ENCODE assay signal across 8 mouse cellular contexts in the genomic region with DNA sequence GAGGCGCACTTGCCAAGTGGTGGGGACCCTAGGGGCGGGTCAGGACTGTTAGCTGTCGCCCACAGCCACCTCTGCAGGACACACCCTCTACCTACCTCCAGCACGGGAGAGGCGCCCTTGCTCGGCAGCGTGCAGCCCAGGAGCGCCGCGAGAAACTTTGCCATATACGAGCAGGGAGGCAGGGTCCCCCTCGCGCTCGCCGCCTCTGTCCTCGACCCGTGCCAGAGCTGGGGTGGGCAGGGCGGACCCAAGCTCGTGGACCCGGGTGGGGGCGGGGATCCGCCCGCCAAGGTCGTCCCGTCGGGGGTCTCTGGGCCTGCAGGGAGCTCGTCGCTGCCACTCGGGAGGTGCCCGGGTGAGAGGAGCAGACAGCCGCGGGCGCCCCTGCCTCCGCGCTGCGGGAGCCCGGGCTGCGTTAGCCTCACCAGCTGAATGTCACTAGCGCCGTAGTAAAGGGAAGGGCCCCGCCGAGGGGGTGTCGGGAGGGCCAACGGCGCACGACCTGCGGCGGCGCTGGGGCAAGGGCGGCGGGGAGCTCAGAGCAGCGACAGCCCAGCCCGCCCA. TPM values are rescaled to one million over a fixed set of nuclear protein-coding genes. Genes with fewer than 3 reads are reported as not detected.
DNase-seq lines count a peak whose midpoint lies in the region; ATAC-seq lines count a peak whose summit lies in the region.

Gene Rasgef1b (minus strand): TSS at position 417 of the 564 bp plus-strand sequence.

- peak within 1 kb of the TSS; percentile 68 for H3K9ac ChIP-seq in intestine, embryonic 16.5 days (ENCODE audit: low read depth, low read length)
- peak within 1 kb of the TSS; percentile 72 for H3K9ac ChIP-seq in midbrain, embryonic 12.5 days (replicated peaks)

- peaks cover 7% of the 10 kb centered on the region; the same call in 1 of the 2 replicates for H3K4me1 ChIP-seq in intestine, embryonic 16.5 days (ENCODE audit: control insufficient read depth, insufficient read depth, low read length)
- peaks cover 30% of the 10 kb centered on the region for H3K4me1 ChIP-seq in limb, embryonic 10.5 days
- peaks cover 11% of the 10 kb centered on the region; the same call in 1 of the 2 replicates for H3K4me1 ChIP-seq in midbrain, embryonic 12.5 days

- H3K4me3 ChIP-seq in intestine, embryonic 16.5 days (ENCODE audit: low read length): peak within 1 kb of the TSS; percentile 76
- peak within 1 kb of the TSS; percentile 76 for H3K4me3 ChIP-seq in limb, embryonic 10.5 days
- peak within 1 kb of the TSS; percentile 65 for H3K4me3 ChIP-seq in midbrain, embryonic 12.5 days

- no peaks in the 10 kb centered on the region; the same call in 1 of the 2 replicates for H3K27me3 ChIP-seq in intestine, embryonic 16.5 days (replicated peaks; ENCODE audit: control insufficient read depth, insufficient read depth, low read length)
- peaks cover 40% of the 10 kb centered on the region for H3K27me3 ChIP-seq in limb, embryonic 10.5 days (ENCODE audit: low read depth, poor library complexity, severe bottlenecking)
- peaks cover 69% of the 10 kb centered on the region for H3K27me3 ChIP-seq in midbrain, embryonic 12.5 days

- ATAC-seq in granulocyte monocyte progenitor cell, adult 5-6 weeks (replicated peaks; ENCODE audit: poor library complexity, severe bottlenecking): peak; percentile 52; the same call in 1 of the 2 replicates
- peak; percentile 96 for ATAC-seq in intestine, embryonic 16.5 days
- peak; percentile 96 for ATAC-seq in midbrain, embryonic 12.5 days (ENCODE audit: low FRiP score, low read depth)
- ATAC-seq in inflammation-experienced regulatory T-cells, adult 6 months: no peak

- H3K9me3 ChIP-seq in intestine, embryonic 16.5 days (ENCODE audit: control insufficient read depth, low read length): no peaks in the 10 kb centered on the region
- H3K9me3 ChIP-seq in limb, embryonic 10.5 days (replicated peaks): no peaks in the 10 kb centered on the region
- no peaks in the 10 kb centered on the region for H3K9me3 ChIP-seq in midbrain, embryonic 12.5 days

- H3K4me2 ChIP-seq in intestine, embryonic 16.5 days (ENCODE audit: low read depth, low read length): peak within 1 kb of the TSS; percentile 100
- peak within 1 kb of the TSS; percentile 99 for H3K4me2 ChIP-seq in midbrain, embryonic 12.5 days (replicated peaks)

- no peaks in the 10 kb centered on the region for H3K36me3 ChIP-seq in intestine, embryonic 16.5 days (ENCODE audit: control insufficient read depth, insufficient read depth, low read length)
- 0 out of 2 replicates have a peak, but pooled peaks cover 2% of the 10 kb centered on the region for H3K36me3 ChIP-seq in limb, embryonic 10.5 days
- no peaks in the 10 kb centered on the region for H3K36me3 ChIP-seq in midbrain, embryonic 12.5 days

- no peak within 1 kb of the TSS for H3K27ac ChIP-seq in intestine, embryonic 16.5 days (ENCODE audit: low read length)
- peak within 1 kb of the TSS; percentile 92 for H3K27ac ChIP-seq in limb, embryonic 10.5 days
- peak within 1 kb of the TSS; percentile 73 for H3K27ac ChIP-seq in midbrain, embryonic 12.5 days (replicated peaks)

- peak; percentile 86 for DNase-seq in brain, adult 2 months (ENCODE audit: low read depth, low spot score)
- DNase-seq in embryo, embryonic 9.5 days (ENCODE audit: extremely low spot score): peak; percentile 85
- peak; percentile 90 for DNase-seq in limb, embryonic 10.5 days (ENCODE audit: low spot score)
- peak; percentile 13 for DNase-seq in skeletal muscle tissue, adult 2 months (ENCODE audit: low read depth, low spot score)

- WGBS in intestine, embryonic 16.5 days: 0% methylated on average over 47 of the region's 53 CpGs
- WGBS in limb, embryonic 10.5 days: 0% methylated on average over 49 of the region's 53 CpGs
- under 1% methylated on average over 49 of the region's 53 CpGs for WGBS in midbrain, embryonic 12.5 days

RNA-seq across cellular contexts. Expression of gene Rasgef1b, which starts in this region (rescaled TPM):
- total RNA-seq in granulocyte monocyte progenitor cell, adult 5-6 weeks (2014; fragmentation: Nextera tagmentation): 0.28 and 0.49 TPM in 2 replicates
- total RNA-seq in granulocyte monocyte progenitor cell, adult 5-6 weeks (2017): 2.3 and 3.8 TPM in 2 replicates
- 6.1 and 7.3 TPM in 2 replicates for polyA plus RNA-seq in intestine, embryonic 16.5 days (2015; fragmentation: Nextera tagmentation; extraction: Ambion mirVana)
- polyA plus RNA-seq in limb, embryonic 10.5 days (2016; fragmentation: Nextera tagmentation; extraction: Ambion mirVana): 20.6 and 32.5 TPM in 2 replicates
- 41.9 and 46.6 TPM in 2 replicates for polyA plus RNA-seq in midbrain, embryonic 12.5 days (2016; fragmentation: Nextera tagmentation; extraction: Ambion mirVana)
- polyA plus RNA-seq in inflammation-experienced regulatory T-cells, adult 6 months (2017; shearing (Covaris generic)): 1 to 10 TPM; 1.6 to 3.3 (median 2.5) TPM

Comparison
In these comparisons a context has a peak if more than half of its experiments do, and no peak if none do; other contexts are left out.
1. DNase-seq: peak in every context shown above with its lines; median percentile 90 in limb, embryonic 10.5 days; 86 in brain, adult 2 months; 85 in embryo, embryonic 9.5 days; 13 in skeletal muscle tissue, adult 2 months.